Mouse (Mus musculus): ENCODE measurements around the gene Pxmp4. TPM values are rescaled to one million over a fixed set of nuclear protein-coding genes. Genes with fewer than 3 reads are reported as not detected.
A peak's percentile ranks its signal among the peaks of the same experiment; 100 is the strongest.

Gene Pxmp4
- polyA plus RNA-seq, 1 experiment from 2014 or later = 24.1 TPM

GRCm38 (mm10) chr2:154609050-154609767, 5.7 kb upstream of the Pxmp4 start:
- Histone ChIP-seq H3K36me3 (ENCODE audit: insufficient read depth) (no peaks in the 10 kb centered on the region), H3K4me3 (ENCODE audit: low read depth, low read length) (no peak overlapping the region), H3K9me3 (ENCODE audit: low read depth, low read length) (no peaks in the 10 kb centered on the region), H3K9ac (no peak overlapping the region), H3K27me3 (ENCODE audit: insufficient read depth, low read length) (no peaks in the 10 kb centered on the region), H3K4me1 (ENCODE audit: insufficient read depth) (peaks cover 5% of the 10 kb centered on the region; the same call in 1 of the 2 replicates), H3K4me2 (no peak overlapping the region), H3K27ac (ENCODE audit: low read depth) (no peak overlapping the region)
- DNase-seq (no peak), ATAC-seq (ENCODE audit: insufficient read depth) (no peak)
- no peak for TF ChIP-seq CTCF (IDR thresholded peaks at IDR 0.05; ENCODE audit: low read depth)
- 61% methylated on average over 10 of the region's 10 CpGs for WGBS

DNA sequence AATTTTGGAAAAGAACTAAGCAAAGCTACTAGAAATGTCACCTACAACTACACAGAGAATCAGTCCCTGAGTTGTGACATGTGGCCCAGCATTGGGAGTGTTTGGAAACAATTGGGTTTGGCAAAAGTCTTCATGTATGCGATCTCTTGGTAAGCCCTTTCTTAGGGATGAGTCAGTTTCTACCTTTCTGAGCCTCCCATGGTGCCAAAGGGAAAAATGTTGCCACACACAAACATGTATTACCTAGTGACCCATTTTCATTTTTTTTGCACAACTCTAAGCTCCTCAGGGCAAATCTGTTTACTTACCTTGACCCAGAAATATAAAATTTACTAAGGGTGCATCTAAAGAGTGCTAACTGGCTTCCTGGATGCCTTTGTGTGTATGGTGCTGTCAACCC, 3.5 kb upstream of the Pxmp4 start:
- no peak overlapping the region for H3K4me2 ChIP-seq
- H3K4me1 ChIP-seq (ENCODE audit: insufficient read depth) = 0 out of 2 replicates have a peak, but pooled peaks cover 4% of the 10 kb centered on the region
- H3K9me3 ChIP-seq (ENCODE audit: low read depth, low read length) = no peaks in the 10 kb centered on the region
- no peak for ATAC-seq (ENCODE audit: insufficient read depth)
- no peaks in the 10 kb centered on the region for H3K27me3 ChIP-seq (ENCODE audit: insufficient read depth, low read length)
- H3K4me3 ChIP-seq (ENCODE audit: low read depth, low read length) = no peak overlapping the region
- DNase-seq = no peak
- 81% methylated on average over 1 of the region's 1 CpGs for WGBS
- H3K36me3 ChIP-seq (ENCODE audit: insufficient read depth) = no peaks in the 10 kb centered on the region
- no peak overlapping the region for H3K9ac ChIP-seq
- no peak for TF ChIP-seq CTCF (IDR thresholded peaks at IDR 0.05; ENCODE audit: low read depth)
- no peak overlapping the region for H3K27ac ChIP-seq (ENCODE audit: low read depth)

DNA sequence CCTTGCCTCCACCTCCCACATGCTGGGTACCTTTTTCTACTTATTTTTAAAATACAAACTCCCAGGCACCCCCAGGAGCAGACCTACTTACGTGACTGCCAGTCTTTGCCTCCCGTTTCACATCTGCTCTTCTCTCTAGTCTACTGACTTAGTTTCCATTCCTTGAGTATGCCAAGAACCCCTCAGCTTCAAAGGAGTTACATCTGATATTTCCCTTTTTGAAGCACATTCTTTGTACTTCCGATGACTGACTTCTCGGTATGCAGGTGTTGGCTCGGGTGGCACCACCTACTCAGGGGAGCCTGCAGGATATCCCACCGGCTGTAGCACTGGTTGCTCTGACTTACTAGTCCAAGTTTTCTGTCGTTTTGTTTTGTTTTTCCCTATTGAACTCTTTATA, 648 bp upstream of the Pxmp4 start:
- Histone ChIP-seq H3K4me3 (ENCODE audit: low read depth, low read length) (peak overlapping the region; percentile 69), H3K27ac (ENCODE audit: low read depth) (no peak overlapping the region), H3K4me2 (peak overlapping the region; percentile 59), H3K9ac (no peak overlapping the region), H3K9me3 (ENCODE audit: low read depth, low read length) (no peaks in the 10 kb centered on the region), H3K27me3 (ENCODE audit: insufficient read depth, low read length) (no peaks in the 10 kb centered on the region), H3K36me3 (ENCODE audit: insufficient read depth) (no peaks in the 10 kb centered on the region), H3K4me1 (ENCODE audit: insufficient read depth) (0 out of 2 replicates have a peak, but pooled peaks cover 4% of the 10 kb centered on the region)
- no peak for DNase-seq
- ATAC-seq (ENCODE audit: insufficient read depth) = no peak
- no peak for TF ChIP-seq CTCF (IDR thresholded peaks at IDR 0.05; ENCODE audit: low read depth)
- 25% methylated on average over 7 of the region's 7 CpGs for WGBS

GRCm38 (mm10) chr2:154603007-154603637, 386 bp downstream of the Pxmp4 start:
- TF ChIP-seq CTCF (IDR thresholded peaks at IDR 0.05; ENCODE audit: low read depth) = no peak
- H3K36me3 ChIP-seq (ENCODE audit: insufficient read depth) = no peaks in the 10 kb centered on the region
- no peaks in the 10 kb centered on the region for H3K9me3 ChIP-seq (ENCODE audit: low read depth, low read length)
- peak overlapping the region; percentile 71 for H3K9ac ChIP-seq
- WGBS = 13% methylated on average over 22 of the region's 22 CpGs
- H3K27ac ChIP-seq (ENCODE audit: low read depth) = peak overlapping the region; percentile 12; the same call in 1 of the 2 replicates
- H3K4me2 ChIP-seq = peak overlapping the region; percentile 81
- H3K4me1 ChIP-seq (ENCODE audit: insufficient read depth) = 0 out of 2 replicates have a peak, but pooled peaks cover 4% of the 10 kb centered on the region
- no peaks in the 10 kb centered on the region for H3K27me3 ChIP-seq (ENCODE audit: insufficient read depth, low read length)
- ATAC-seq (ENCODE audit: insufficient read depth) (no peak), DNase-seq (peak; percentile 12)
- peak overlapping the region; percentile 69 for H3K4me3 ChIP-seq (ENCODE audit: low read depth, low read length)

- ATAC-seq (ENCODE audit: insufficient read depth) (no peak), DNase-seq (no peak)
- Histone ChIP-seq H3K4me1 (ENCODE audit: insufficient read depth) (0 out of 2 replicates have a peak, but pooled peaks cover 4% of the 10 kb centered on the region), H3K4me2 (no peak overlapping the region), H3K27me3 (ENCODE audit: insufficient read depth, low read length) (no peaks in the 10 kb centered on the region), H3K9ac (no peak overlapping the region), H3K9me3 (ENCODE audit: low read depth, low read length) (no peaks in the 10 kb centered on the region), H3K27ac (ENCODE audit: low read depth) (no peak overlapping the region), H3K4me3 (ENCODE audit: low read depth, low read length) (no peak overlapping the region), H3K36me3 (ENCODE audit: insufficient read depth) (no peaks in the 10 kb centered on the region)
- 72% methylated on average over 3 of the region's 3 CpGs for WGBS
- no peak for TF ChIP-seq CTCF (IDR thresholded peaks at IDR 0.05; ENCODE audit: low read depth)
These were observed 2.2 kb downstream of the Pxmp4 start for GRCm38 (mm10) chr2:154601324-154601723.

DNA sequence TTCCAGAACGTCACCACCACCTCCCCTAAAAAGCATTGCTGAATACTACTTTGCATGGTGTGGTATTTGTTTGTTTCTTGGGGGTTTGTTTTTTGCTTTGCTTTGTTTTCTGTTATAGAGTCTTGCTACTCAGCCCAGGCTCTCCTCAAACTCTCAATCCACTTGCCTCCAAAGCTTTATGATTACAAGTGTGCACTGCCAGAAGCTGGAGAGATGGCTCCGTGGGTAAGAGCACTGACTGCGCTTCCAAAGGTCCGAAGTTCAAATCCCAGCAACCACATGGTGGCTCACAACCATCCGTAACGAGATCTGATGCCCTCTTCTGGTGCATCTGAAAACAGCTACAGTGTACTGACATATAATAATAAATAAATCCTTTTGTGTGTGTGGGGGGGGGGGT, 2.9 kb downstream of the Pxmp4 start:
- no peak overlapping the region for H3K27ac ChIP-seq (ENCODE audit: low read depth)
- 53% methylated on average over 6 of the region's 6 CpGs for WGBS
- no peak for TF ChIP-seq CTCF (IDR thresholded peaks at IDR 0.05; ENCODE audit: low read depth)
- ATAC-seq (ENCODE audit: insufficient read depth) = no peak
- H3K4me1 ChIP-seq (ENCODE audit: insufficient read depth) = 0 out of 2 replicates have a peak, but pooled peaks cover 4% of the 10 kb centered on the region
- no peaks in the 10 kb centered on the region for H3K36me3 ChIP-seq (ENCODE audit: insufficient read depth)
- H3K9ac ChIP-seq = no peak overlapping the region
- no peak overlapping the region for H3K4me3 ChIP-seq (ENCODE audit: low read depth, low read length)
- no peaks in the 10 kb centered on the region for H3K27me3 ChIP-seq (ENCODE audit: insufficient read depth, low read length)
- no peak for DNase-seq
- H3K9me3 ChIP-seq (ENCODE audit: low read depth, low read length) = no peaks in the 10 kb centered on the region
- H3K4me2 ChIP-seq = no peak overlapping the region

DNA sequence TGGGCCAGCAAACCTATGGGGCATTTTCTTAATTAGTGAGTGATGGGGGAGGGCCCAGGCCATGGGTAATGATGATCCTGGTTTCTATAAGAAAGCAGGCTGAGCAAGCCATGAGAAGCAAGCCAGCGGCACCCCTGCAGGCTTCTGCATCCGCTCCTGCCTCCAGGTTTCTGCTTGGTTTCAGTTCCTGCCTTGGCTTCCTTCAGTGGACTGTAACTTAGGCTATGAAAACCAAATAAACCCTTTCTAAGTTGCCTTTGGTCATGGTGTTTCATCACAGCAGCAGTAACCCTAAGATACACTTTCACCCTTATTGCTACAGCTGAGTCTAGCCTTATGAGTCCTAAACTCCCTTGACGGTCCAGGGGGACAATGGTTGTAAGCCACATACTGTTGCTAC, 6.1 kb downstream of the Pxmp4 start:
- no peak for TF ChIP-seq CTCF (IDR thresholded peaks at IDR 0.05; ENCODE audit: low read depth)
- Histone ChIP-seq H3K4me3 (ENCODE audit: low read depth, low read length) (no peak overlapping the region), H3K4me1 (ENCODE audit: insufficient read depth) (no peaks in the 10 kb centered on the region), H3K27me3 (ENCODE audit: insufficient read depth, low read length) (no peaks in the 10 kb centered on the region), H3K27ac (ENCODE audit: low read depth) (no peak overlapping the region), H3K9ac (no peak overlapping the region), H3K36me3 (ENCODE audit: insufficient read depth) (no peaks in the 10 kb centered on the region), H3K9me3 (ENCODE audit: low read depth, low read length) (no peaks in the 10 kb centered on the region; the same call in 1 of the 2 replicates), H3K4me2 (no peak overlapping the region)
- ATAC-seq (ENCODE audit: insufficient read depth) = no peak
- DNase-seq = no peak
- WGBS = 83% methylated on average over 3 of the region's 3 CpGs
